Mouse (Mus musculus): ENCODE results near the gene Vps29.
"Not testable (repeated sequence)": the region's sequence is repeated elsewhere in the genome, so short reads cannot be mapped to it uniquely, and the experiment has no call there.

Vps29 gene

GRCm38 (mm10) chr5:122353807-122354491 lies at the start of gene Vps29, which contains the start of gene Rad9b:
Gene Vps29, plus strand, starts transcription at chr5:122354369.
Gene Rad9b, minus strand, starts transcription at chr5:122354233.
- peak; percentile 97 to 98 for DNase-seq (ENCODE audit: low spot score in 2 of 2)

GRCm38 (mm10) chr5:122304541-122304940 lies 49.6 kb upstream of the Vps29 start:
- DNase-seq (ENCODE audit: low spot score in 2 of 2) = no peak

- DNase-seq (ENCODE audit: low spot score in 2 of 2) = no peak
Observed at GRCm38 (mm10) chr5:122305472-122305871, 48.7 kb upstream of the Vps29 start.

- DNase-seq (ENCODE audit: low spot score in 2 of 2) = no peak
Observed at GRCm38 (mm10) chr5:122306536-122306935, 47.6 kb upstream of the Vps29 start.

GRCm38 (mm10) chr5:122310699-122311098 lies 43.5 kb upstream of the Vps29 start:
- DNase-seq (ENCODE audit: low spot score in 2 of 2) = no peak

- no peak for DNase-seq (ENCODE audit: low spot score in 2 of 2)
Observed at GRCm38 (mm10) chr5:122311692-122312091, 42.5 kb upstream of the Vps29 start.

GRCm38 (mm10) chr5:122312346-122312745 lies 41.8 kb upstream of the Vps29 start:
- DNase-seq (ENCODE audit: low spot score in 2 of 2) = no peak

GRCm38 (mm10) chr5:122312942-122313684 lies 41.1 kb upstream of the Vps29 start:
- no peak for DNase-seq (ENCODE audit: low spot score in 2 of 2)

- DNase-seq (ENCODE audit: low spot score in 2 of 2) = peak; percentile 87 to 91
Observed at GRCm38 (mm10) chr5:122314966-122315667, 39.1 kb upstream of the Vps29 start.

- DNase-seq (ENCODE audit: low spot score in 2 of 2) = no peak
Observed at GRCm38 (mm10) chr5:122317329-122318045, 36.7 kb upstream of the Vps29 start.

- DNase-seq (ENCODE audit: low spot score in 2 of 2) = no peak
Observed at GRCm38 (mm10) chr5:122318100-122318499, 36.1 kb upstream of the Vps29 start.

- not testable (repeated sequence) for DNase-seq (ENCODE audit: low spot score in 2 of 2)
Observed at GRCm38 (mm10) chr5:122318976-122319375, 35.2 kb upstream of the Vps29 start.

- DNase-seq (ENCODE audit: low spot score in 2 of 2) = peak in 1 of 2 experiments; percentile 68
Observed at GRCm38 (mm10) chr5:122319474-122320204, 34.5 kb upstream of the Vps29 start.

- no peak for DNase-seq (ENCODE audit: low spot score in 2 of 2)
Observed at GRCm38 (mm10) chr5:122320205-122320781, 33.9 kb upstream of the Vps29 start.

- no peak for DNase-seq (ENCODE audit: low spot score in 2 of 2)
Observed at GRCm38 (mm10) chr5:122323523-122323922, 30.6 kb upstream of the Vps29 start.

- peak; percentile 80 to 92 for DNase-seq (ENCODE audit: low spot score in 2 of 2)
Observed at GRCm38 (mm10) chr5:122324608-122325431, 29.3 kb upstream of the Vps29 start.

GRCm38 (mm10) chr5:122325477-122325876 lies 28.7 kb upstream of the Vps29 start:
- DNase-seq (ENCODE audit: low spot score in 2 of 2) = no peak

- DNase-seq (ENCODE audit: low spot score in 2 of 2) = no peak
Observed at GRCm38 (mm10) chr5:122327283-122327682, 26.9 kb upstream of the Vps29 start.

- no peak for DNase-seq (ENCODE audit: low spot score in 2 of 2)
Observed at GRCm38 (mm10) chr5:122330269-122330668, 23.9 kb upstream of the Vps29 start.

GRCm38 (mm10) chr5:122334682-122335081 lies 19.5 kb upstream of the Vps29 start:
- DNase-seq (ENCODE audit: low spot score in 2 of 2) = no peak

Data from frontal cortex, postnatal 36 days (tissue).